Mouse (Mus musculus) kidney, adult 8-10 months (tissue): ENCODE measurements around the gene Lrrc56.

Source experiments
- DNase-seq, 2 experiments: peaks; one replicate each; pipeline ENCODE4 v3.0.0; 2022

Lrrc56 gene

GRCm38 (mm10) chr7:141193948-141194347 lies at the start of gene Lrrc56, which contains the start of gene Hras:
Gene Lrrc56, plus strand, starts transcription at chr7:141194157.
Gene Hras, minus strand, starts transcription at chr7:141194005.
- peak; percentile 97 to 98 for DNase-seq

GRCm38 (mm10) chr7:141144650-141145049 lies 49.3 kb upstream of the Lrrc56 start:
- DNase-seq: no peak

GRCm38 (mm10) chr7:141145403-141145802 lies 48.6 kb upstream of the Lrrc56 start:
- DNase-seq: no peak

GRCm38 (mm10) chr7:141146043-141146595 lies 47.8 kb upstream of the Lrrc56 start:
- DNase-seq: no peak

GRCm38 (mm10) chr7:141147044-141147443 lies 46.9 kb upstream of the Lrrc56 start:
- DNase-seq: no peak

- DNase-seq: no peak
Measured at GRCm38 (mm10) chr7:141148639-141149038, 45.3 kb upstream of the Lrrc56 start.

GRCm38 (mm10) chr7:141155362-141155761 lies 38.6 kb upstream of the Lrrc56 start:
- no peak for DNase-seq

- no peak for DNase-seq
Measured at GRCm38 (mm10) chr7:141164397-141164796, 29.6 kb upstream of the Lrrc56 start.

GRCm38 (mm10) chr7:141164850-141165249 lies 29.1 kb upstream of the Lrrc56 start:
- DNase-seq: no peak

GRCm38 (mm10) chr7:141167901-141168517 lies 25.9 kb upstream of the Lrrc56 start:
- no peak for DNase-seq

GRCm38 (mm10) chr7:141168518-141168953 lies 25.4 kb upstream of the Lrrc56 start:
- peak; percentile 74 to 80 for DNase-seq

GRCm38 (mm10) chr7:141169300-141169699 lies 24.7 kb upstream of the Lrrc56 start:
- no peak for DNase-seq

- no peak for DNase-seq
Measured at GRCm38 (mm10) chr7:141169866-141170265, 24.1 kb upstream of the Lrrc56 start.

GRCm38 (mm10) chr7:141172116-141173006 lies 21.6 kb upstream of the Lrrc56 start, which contains the start of gene Rnh1:
Gene Rnh1, minus strand, starts transcription at chr7:141172857.
- peak; percentile 92 for DNase-seq

- DNase-seq: no peak
Measured at GRCm38 (mm10) chr7:141173323-141173850, 20.6 kb upstream of the Lrrc56 start.

- DNase-seq: no peak
Measured at GRCm38 (mm10) chr7:141175068-141175467, 18.9 kb upstream of the Lrrc56 start.

- DNase-seq: peak; percentile 83 to 92
Measured at GRCm38 (mm10) chr7:141176173-141176572, 17.8 kb upstream of the Lrrc56 start.

GRCm38 (mm10) chr7:141188194-141188593 lies 5.8 kb upstream of the Lrrc56 start:
- DNase-seq: no peak

GRCm38 (mm10) chr7:141188733-141189132 lies 5.2 kb upstream of the Lrrc56 start:
- DNase-seq: no peak

- no peak for DNase-seq
Measured at GRCm38 (mm10) chr7:141190220-141190619, 3.7 kb upstream of the Lrrc56 start.

GRCm38 (mm10) chr7:141191036-141191435 lies 2.9 kb upstream of the Lrrc56 start:
- peak in 1 of 2 experiments; percentile 58 for DNase-seq

GRCm38 (mm10) chr7:141191796-141192685 lies 1.9 kb upstream of the Lrrc56 start:
- DNase-seq: no peak
